Mouse (Mus musculus) gastrocnemius, postnatal 4 days (tissue): Measurements from ENCODE around the gene Arl2. TPM values are rescaled to one million over a fixed set of nuclear protein-coding genes. Genes with fewer than 3 reads are reported as not detected.
"Not testable (repeated sequence)": the region's sequence is repeated elsewhere in the genome, so short reads cannot be mapped to it uniquely, and the experiment has no call there.

Source experiments
- DNase-seq, 2 experiments: peaks; one replicate each; pipeline ENCODE4 v3.0.0; 2021 to 2022; ENCODE audit warnings: low spot score in 2 of 2, mixed read lengths in 2 of 2
- long read RNA-seq, 2 experiments: library from polyadenylated mRNA; stranded (forward); transcript quantifications; one replicate each; pipeline ENCODE4 v2.0.0; 2021
- total RNA-seq, 2 experiments: library from RNA; stranded (reverse); gene quantifications; 2 replicates each; pipeline ENCODE4 v1.2.3; 2021

Gene Arl2
- total RNA-seq = 10 to 100 TPM; 60.2 to 61.7 TPM
- long read RNA-seq, experiment 1, transcript Arl2-201 (5 exons, 1,286 nt) = major isoform, 93 of 99 reads
- long read RNA-seq, experiment 1, partial matches to known transcripts = 5 of 99 reads
- long read RNA-seq, experiment 1, other reads (novel, unspliced or antisense) = 0 of 99 reads
- long read RNA-seq, experiment 2, transcript Arl2-201 (5 exons, 1,286 nt) = major isoform, 59 of 62 reads
- long read RNA-seq, experiment 2, partial matches to known transcripts = 2 of 62 reads
- long read RNA-seq, experiment 2, other reads (novel, unspliced or antisense) = 1 of 62 reads

DNA sequence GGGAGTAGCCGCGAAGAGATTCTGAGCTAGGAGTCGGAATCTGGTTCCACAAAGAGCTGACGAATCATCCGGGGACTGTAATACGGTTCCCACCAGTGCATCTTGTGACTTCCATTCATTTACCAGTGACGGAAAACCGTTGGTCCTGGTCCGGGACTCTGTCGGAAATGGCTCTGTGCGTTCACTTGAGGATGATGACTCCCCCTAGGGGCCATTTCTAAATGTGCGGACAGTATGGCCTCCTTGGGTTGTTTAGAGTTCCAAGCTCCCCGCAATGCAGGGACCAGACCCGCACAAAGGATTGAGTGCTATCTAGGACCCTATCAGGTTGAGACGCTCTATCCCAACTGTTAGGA, at the start of gene Arl2:
Arl2 (minus strand) TSS at position 155 of the 356 bp plus-strand sequence.
- DNase-seq = peak in 1 of 2 experiments; percentile 80

DNA sequence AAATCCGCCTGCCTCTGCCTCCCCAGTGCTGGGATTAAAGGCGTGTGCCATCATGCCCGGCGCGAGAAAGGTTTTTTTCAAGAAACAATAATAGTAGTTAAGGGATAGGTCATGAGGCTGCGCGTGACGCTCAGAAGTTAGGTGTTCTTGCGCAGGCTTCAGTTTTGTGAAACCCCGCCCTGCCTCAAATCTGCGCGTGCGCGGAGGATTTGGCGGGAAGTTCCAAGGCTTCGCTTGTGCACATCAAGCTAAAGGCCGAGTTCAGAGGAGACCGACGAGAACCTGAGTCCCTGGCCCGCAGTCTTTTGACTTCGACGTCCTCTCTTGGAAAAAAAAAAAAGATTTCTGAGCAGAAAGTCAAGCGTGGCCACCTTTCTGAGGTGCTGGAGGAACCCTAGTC, 42.8 kb upstream of the Arl2 start, which contains the start of gene Majin:
Majin (plus strand) TSS at position 258 of the 400 bp plus-strand sequence.
- no peak for DNase-seq

DNA sequence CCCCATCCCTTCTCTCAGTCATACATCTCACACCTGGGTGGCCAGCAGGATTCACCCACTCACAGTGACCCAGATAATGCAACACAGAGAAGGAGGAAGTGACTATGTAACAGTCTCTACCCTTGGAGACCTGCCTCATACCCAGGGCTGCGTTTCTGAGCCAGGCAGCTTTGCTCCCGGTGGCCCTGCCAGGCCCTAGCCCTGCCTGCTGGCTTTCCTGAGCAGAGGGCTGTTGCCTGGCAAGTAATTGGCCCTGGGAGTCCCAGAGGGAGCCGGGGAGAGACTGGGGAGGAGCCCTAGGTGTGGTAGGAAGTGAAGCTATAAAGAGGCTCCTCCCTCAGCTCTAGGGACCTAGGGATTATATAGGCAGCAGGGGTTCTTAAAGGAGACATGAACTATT, 41.2 kb upstream of the Arl2 start:
- no peak for DNase-seq

DNA sequence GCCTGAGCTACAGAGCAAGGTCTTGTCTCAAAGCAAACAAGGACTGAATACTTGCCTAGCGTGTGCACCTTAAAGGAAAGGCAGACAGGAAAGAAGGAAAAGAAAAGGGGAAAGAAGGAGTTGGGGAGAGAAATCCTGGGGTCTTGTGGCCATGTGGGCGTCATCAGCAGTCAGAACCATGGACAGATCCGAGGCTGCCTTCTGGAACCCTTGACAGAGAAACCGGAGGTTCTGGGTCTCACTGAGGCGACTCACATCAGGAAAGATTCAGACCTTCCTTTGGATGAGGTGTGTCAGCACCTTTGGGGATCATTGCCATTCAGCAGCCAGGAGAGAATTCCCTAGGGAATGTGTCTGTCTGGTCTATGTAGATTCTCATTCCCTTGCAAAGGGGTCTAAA, 40.3 kb upstream of the Arl2 start:
- no peak for DNase-seq

DNA sequence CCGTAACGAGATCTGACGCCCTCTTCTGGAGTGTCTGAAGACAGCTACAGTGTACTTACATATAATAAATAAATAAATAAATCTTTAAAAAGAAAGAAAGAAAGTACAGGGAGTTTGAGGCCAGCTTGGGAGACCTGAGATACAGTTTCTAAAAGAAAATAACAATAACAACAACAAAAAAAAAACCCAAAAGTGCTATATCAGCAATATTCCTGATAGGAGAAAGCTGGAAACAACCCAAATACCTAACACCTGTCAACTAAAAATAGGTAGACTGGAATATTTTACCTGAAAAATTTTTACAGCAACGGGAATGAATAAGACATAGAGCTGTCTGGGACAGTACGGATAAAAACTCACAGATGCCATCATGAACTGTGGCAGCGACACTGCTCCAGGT, 37.4 kb upstream of the Arl2 start:
- DNase-seq = no peak

DNA sequence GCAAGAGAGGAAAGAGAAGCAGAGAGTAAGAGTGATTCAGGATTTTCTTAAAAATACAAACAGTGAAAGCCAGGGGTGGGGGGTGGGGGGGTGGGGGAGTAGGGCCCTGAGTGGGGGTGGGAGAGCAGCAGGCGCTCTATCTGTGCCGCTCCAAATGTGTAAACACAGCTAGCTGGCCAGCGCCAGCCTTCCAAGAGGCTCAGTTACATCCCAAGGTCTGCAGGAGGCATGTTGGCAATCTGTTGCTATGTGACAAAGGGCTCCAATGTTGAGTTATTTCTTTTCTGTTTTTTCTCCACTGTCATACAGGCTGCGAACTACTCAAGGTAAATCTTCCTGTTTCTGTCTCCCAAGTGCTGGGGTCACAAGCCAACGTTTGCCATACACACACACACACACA, 33.4 kb upstream of the Arl2 start:
- no peak for DNase-seq

DNA sequence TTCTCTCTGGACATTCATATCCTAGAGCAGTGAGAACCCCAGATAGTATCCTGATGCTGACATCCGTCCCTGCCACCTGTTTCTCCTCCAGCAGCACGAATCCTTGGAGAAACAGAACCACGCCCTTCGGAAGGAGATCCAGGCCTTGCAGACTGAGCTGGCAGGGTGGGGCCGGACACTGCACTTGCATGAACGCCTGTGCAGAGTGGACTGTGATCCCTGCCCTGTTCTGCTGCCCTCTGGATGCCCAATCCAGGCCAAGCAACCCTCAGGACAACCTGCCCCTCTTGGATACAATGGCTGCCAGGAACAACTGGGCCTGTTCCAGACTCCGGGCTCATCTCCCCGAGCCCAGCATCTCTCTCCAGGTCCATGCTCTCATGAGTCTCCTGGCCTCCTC, 29.9 kb upstream of the Arl2 start:
- DNase-seq = no peak

DNA sequence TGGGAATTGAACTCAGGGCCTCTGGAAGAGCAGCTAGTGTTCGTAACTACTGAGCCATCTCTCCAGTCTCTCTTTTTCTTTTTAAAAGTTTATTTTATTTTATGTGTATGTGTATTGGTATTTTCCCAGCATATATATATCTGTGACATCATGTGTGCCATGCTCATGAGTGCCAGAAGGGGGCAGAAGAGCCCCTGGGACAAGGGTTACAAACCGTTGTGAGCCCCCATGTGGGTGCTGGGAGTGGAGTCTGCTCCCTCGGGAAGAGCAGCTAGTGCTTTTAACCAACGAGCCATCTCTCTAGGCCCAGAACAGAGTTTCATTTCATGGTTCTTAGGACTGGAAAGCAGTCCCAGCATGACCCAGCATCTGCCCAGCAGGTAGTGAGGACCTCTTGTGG, 25.4 kb upstream of the Arl2 start:
- no peak for DNase-seq

DNA sequence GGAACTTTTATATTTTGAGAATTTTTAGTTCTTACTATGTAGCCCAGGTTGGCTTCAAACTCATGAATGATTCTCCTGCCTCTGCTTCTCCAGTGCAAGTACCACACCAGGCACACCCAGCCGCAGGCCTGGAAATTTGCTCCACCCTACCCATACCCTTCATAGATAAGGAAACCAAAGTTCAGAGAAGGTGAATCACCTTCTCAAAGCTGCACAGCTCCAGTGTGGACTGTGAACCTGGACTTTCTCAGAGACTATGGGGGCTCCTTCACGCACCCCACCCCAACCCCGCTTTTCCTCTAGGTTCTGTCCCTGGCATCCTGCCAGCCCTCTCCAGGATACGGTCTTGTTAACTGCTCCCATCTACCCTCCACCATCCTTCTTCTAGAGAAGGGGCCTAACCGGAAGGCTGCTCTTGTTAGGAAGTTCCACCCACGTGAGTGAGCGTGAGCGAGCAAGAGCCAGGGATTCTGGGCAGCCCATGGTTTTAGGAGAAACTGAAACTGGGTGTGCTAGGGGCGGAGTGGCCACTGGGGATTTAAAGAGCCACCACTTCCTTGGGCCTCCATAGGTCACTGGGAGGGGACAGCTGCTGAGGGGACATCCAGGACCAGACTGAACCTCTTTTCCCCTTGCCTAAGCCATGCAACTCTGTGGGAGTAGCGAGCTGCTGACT, 22.7 kb upstream of the Arl2 start:
- DNase-seq = no peak

DNA sequence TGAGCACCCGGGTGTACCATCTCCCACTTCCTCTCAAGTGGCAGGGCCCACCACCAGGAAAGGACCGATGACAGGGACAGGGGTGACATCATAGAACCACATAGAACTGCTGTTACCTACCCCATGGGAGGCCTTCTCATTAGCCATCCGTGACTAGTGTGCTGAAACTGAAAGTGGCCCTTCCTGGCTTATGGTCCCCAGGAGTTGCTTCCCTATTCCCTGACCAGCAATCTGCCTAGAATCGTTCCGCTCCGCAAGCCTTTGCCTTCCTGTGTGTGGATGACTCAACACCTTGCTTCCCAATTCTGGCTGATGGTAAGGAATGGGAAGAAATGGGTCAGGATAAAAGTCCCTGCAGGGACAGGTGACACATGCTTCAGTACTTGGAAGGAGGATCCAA, 15.9 kb upstream of the Arl2 start:
- DNase-seq = no peak

DNA sequence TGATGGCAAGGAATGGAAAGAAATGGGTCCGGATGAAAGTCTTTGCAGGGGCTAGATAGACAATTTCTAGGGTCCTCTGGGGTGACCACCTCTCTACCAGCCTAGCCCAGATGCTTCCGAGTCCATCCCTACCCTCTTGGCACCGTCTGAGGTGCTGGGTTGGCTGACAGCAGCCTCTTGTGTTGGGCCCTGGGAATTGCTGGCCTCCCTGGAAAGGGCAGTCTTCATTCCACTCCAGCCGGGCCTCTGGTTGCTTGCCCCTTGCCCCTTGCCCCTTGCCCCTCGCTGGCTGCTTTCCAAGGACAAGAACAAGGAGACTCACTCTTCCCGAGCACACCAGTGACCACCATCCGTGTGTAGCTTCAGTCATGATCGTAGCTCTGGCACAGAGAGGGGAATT, 15.0 kb upstream of the Arl2 start:
- DNase-seq = no peak

DNA sequence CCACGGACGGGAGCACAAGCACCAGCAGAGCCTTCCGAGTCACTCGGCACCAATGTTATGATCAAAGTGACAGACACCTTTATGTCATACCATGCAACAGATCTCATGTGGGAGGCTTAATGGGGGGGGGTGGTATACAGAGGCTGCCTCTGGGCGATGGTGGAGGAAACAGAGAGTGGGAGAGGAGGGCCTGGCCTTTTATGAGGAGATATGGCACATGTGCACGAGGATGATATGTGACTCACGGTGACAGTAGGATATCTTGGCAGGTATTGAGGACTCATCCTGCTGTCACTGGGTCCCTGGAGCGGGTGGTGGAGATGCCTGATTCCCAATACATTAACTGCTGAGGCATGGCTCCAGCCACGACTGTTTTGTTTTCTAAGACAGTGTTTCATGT, 13.8 kb upstream of the Arl2 start:
- DNase-seq = no peak

DNA sequence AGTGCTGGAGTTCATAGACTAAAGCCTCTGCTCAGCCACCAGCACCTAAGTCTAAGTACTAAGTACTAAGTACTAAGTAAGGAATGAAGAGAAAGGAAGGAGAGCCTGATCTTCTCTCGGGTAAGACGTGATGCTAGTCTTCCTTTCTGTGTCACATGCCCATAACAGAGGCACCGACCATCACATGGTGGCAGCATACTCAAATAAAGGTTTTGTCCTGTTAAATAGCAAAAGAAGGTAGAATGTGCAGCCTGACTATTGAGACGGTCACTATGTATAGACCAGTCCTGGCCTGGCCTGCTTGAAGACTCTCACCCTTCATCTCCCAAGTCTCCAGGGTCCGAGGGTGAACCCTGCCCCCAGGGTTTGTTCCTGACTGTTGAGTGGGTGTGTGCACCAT, 3.5 kb upstream of the Arl2 start:
- DNase-seq = no peak

DNA sequence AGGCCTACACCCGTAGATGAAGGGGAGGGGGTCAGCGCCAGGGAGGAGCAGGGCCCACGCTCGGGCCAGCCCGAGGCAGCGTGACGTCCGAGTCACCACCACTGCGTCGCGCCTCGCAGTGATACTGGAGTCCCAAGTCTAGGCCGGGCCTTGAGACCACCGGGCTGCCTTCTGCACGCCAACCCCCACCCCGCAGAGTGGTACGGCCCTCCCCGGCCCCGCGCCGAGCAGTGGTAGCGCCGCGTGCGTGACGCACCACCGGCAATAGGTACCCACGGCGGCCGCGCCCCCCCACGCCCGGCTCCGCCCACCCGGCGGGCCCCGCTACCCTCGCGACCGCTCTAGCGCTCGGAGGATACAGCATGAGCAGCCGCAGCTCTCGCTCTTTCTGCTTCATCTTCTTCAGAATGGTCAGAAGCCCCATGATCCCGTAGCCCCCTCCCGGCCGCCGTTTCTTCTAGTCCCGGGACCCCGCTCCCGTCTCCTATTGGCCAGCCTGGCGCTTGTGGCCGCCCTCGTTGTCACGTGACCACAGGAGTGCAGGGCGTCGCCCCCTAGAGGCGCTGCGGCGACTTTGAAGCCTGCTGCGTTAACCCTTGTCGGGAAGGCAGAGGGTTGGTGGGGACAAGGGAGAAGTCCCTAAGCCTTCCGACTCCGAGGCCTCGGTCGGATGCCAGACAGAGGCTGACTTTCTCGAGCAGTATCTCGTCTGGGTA, 512 bp downstream of the Arl2 start, which contains the start of gene Batf2:
Batf2 (plus strand) TSS at position 306 of the 716 bp plus-strand sequence.
- DNase-seq = peak; percentile 78 to 92

DNA sequence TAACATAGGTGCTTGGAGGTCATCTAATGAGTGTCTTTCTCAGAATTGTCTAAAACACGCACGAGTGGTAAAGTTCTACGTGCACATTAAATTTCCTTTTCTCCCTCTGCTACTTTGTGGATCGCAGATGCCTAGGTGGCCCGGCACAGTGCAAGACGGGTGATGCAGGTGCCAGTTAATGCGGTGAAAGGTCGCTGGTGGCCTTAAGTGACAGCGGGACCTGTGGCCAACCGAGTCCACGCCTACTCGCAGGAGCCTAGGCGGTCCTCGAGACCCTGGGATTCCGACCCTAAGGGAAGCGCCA, 1.0 kb downstream of the Arl2 start:
- no peak for DNase-seq

DNA sequence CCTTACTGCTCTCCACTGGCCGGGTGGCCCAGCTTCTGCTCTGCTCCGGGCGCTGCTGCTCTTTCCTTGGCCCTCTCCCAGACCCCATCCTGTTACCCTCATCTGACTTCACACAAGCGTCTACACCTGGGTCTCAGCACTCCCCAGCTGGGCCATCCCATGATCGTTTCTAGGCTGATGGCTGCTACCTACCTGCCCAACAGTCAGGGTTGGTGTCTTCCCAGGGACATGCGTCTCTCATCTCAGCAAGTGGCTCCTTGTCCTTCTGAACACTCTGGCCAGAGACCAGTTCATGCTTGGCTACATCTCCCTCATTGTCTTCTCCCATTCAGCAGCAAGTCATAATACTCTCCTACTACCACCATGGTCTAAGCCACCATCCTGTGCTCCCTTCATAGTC, 1.6 kb downstream of the Arl2 start:
- DNase-seq = no peak

DNA sequence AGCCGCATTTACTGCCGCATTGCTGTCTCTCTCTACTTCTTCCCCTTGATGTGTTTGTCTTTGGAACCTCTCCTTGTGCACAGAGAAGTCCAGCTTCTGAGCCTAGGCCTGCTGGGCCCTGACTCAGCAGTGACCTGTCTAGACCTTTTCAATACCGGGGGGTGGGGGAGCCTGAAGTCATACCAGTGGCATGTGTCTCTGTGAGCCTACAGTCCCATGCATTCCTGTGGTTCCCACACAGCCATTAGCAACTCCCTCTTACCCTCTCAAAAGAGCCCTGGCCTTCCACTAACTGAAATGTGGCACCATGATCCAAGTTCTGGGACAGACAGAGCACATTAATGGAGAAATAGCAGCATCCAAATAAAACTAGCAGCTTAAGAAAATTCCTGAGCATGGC, 5.0 kb downstream of the Arl2 start:
- DNase-seq = no peak

DNA sequence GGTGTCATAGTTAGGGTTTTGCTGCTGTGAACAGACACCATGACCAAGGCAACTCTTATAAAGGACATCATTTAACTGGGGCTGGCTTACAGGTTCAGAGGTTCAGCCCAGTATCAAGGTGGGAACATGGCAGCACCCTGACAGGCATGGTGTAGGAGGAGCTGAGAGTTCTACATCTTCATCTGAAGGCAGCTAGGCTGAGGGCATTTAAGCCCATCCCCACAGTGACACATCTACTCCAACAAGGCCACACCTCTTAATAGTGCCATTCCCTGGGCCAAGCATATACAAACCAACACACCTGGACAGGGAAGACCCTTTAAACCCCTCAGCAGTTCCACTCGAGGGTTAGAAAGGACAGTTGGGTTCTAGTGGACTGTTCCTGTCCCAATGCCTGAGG, 8.2 kb downstream of the Arl2 start:
- not testable (repeated sequence) for DNase-seq

DNA sequence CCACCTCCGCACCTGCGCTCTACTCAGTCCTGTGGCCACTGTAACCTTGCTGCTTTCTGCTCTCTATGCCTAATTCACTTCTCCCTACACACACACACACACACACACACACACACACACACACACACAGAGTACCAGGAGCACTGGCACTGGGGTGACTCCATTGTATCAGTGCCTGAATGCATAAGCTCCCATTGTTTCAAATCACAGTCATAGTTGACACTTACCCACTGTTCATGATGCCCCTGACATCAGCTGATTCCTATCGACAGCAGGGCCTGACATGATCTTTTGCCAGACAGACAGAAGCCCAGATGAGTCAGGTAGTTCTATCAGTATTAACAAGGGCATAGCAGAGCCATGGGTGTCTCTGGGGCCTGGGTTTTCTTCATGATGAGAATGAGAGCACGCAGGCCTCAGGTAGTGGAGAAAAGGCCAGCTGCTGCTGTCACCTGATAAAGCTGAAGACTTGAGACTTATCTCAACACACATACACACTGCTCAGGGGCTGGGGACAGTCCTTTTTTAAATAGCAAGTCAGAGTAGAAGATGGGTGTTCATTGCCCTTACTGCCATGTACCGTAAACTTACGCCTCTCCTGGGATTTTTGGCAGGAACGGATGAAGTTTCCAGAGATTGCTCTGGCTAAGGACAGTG, 9.0 kb downstream of the Arl2 start:
- DNase-seq = no peak

DNA sequence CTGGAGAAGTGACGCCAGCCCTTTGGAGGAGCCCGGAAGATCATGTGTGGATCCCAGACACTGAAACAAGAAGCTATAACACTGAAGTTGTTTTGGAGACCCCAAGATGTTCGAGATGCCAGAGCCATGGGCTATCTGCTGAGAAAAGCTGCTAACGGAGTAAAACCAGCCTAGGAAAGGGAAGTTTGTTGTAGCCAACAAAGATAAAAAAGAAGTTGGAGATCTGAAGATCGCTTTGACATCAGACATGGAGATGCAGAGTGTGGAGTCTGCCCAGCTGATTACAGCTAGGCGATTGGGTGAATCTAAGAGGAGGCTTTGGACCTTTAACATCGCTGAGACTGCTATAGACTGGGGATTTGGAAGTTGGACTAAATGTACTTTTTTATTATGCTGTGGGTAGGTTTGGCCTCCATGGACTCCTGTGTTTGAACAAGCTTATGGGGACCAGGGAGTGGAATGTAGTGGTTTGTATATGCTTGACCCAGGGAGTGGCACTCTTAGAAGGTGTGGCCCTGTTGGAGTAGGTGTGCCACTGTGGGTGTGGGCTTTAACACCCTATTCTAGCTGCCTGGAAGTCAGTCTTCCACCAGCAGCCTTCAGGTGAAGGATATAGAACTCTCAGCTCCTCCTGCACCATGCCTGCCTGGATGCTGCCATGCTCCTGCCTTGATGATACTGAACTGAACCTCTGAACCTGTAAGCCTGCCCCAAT, 10.8 kb downstream of the Arl2 start:
- DNase-seq = not testable (repeated sequence)

DNA sequence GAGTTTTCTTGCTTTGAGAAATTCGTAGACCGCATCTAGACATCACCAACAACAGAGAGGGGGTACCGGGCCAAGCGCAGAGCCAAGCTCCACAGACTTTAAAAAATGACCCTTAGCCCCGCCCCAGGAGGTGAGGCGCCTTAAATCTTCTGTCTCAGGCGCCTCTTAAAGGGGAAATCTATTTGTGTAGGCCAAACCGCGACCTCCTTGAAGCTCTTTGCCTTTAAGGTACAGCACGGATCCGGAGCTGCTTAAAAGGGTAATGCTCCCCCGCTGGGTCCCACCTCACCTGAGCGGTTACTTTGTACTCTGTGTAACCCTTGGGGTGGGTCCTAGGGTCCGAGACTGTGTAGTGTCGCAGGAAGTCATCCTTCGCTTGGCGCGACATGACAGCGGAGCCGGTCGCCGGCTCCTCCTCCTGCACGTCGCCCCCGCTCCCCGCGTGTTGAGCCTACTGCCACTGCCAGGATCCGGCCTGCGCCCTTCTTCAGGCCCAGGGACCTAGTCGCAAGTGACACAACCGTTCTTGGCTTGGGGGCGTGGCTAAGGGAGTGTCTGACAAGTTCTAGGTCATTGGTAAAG, 13.5 kb downstream of the Arl2 start, which contains the start of gene Snx15:
Snx15 (minus strand) TSS at position 545 of the 582 bp plus-strand sequence.
- peak; percentile 74 to 92 for DNase-seq
